Mouse (Mus musculus) ovary, postnatal 10 days (tissue): ENCODE measurements around the gene Pank1.

ENCODE experiments used
- DNase-seq: peaks from one replicate; pipeline ENCODE4 v3.0.0; 2022; ENCODE audit warnings: low spot score

The Pank1 gene

DNA sequence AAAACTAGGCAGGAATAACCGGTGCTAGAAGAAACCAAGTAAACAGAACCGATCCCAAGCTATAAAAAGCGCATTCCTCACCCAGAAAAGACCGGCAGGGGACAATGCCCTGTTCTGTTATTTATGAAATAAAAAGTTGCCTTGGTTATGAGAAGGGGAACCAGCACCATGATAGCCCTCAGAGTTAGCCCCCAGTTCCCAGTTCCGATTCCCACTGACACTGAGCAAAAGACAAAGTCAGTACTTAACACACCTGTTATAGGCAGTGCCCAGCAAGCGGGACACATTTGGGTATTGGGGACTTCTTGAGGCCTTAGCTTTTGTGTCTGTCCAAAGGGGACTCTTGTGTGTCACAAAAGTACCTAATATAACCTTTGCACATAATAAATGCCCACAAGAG, 369 bp upstream of the Pank1 start:
- DNase-seq: no peak

DNA sequence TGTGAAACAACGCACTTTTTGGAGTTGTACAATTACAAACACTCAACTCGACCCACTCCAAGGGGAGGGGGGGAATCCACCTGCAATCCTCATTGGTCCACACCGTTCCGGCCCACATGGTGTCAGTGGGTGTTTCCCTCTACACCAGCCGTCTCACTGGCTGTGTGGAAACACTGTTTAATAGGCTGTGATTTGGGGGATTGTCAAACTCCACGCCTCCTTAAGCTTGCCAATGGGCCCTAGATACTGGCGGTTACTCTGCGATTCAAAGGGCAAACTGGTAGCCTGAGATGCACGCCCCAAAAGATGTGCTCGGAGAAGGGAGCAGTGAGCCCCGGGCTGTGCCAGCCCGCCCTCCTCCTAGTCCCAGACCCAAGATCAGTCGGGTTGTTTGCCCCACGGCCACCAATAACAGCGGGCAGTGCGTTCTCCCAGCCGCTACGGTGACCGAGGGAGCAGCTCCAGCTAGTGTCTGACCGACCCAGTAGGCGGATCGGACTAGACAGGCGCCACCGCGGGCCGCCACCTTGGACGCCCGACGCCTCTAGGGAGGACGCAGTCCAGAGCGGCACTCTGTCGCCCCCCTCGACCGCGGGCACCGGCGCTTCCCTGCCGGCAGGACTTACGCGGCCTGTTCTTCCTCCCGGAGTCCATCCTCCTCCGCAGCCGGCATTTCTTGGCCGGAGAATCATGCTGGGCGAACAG, 1.2 kb downstream of the Pank1 start:
- peak; percentile 63 for DNase-seq

DNA sequence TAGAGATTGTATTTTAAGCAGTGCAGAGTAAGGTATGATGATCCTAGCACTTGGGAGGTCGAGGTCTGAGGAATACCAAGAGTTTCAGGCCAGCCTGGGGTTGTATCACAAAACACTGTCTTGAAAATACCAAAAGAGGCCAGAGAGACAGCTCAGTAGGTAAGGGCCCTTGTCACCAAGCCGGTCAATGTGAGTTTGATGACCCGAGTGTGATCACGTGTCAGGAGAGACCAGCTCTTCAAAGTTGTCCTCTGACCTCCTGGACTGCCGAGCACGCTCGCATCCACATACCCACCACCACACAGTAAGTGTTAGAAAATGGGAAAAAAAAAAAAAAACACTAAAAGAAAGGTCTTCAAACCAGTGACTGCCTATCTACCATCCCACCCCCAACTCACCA, 2.6 kb downstream of the Pank1 start:
- DNase-seq: no peak

DNA sequence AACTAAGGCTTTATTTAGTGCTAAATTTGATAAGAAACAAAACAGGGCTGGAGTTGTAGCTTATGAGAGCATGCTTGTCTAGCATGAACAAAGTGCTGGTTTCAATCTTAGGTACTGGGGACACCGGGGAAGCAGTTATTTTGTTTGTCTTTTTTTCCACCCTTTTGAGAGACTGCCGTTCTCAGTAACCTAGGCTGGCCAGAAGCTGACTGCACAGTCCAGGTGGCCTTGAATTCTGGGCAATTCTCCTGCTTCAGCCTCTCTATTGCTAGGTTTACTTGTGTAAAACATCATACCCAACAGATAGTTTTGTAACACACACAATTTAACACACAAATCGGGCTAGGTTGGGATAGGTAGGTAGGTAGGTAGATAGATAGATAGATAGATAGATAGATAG, 9.9 kb downstream of the Pank1 start:
- no peak for DNase-seq

DNA sequence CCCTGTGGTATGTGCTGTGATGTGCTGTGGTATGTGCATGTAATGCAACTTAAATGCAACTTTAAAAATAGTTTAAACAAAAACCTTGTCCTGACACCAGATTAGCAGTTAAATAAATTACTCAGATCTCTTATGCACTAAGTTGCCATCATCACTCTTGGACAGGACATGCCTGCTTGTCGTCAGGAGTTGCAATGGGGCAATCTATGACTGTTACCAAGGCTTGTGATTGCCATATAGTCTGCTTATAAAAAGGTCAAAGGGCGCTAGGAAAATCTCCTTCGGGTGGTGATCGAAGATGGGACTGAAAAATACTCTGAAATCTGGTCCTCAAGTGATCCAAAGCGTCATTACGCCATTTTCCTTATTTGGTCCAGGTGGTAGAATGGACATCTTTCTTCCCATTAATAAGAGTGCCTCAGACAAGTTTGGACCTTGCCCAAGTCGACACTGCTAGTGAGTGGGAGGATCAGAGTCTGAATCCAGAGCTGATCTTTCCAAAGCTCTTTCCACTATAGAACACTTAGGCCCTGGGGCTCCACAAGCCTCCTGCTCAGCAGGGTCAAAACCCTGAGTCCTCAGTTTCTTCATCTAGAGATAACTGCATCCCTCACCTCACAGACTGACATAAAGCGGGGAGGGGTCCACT, 11.0 kb downstream of the Pank1 start:
- DNase-seq: no peak

DNA sequence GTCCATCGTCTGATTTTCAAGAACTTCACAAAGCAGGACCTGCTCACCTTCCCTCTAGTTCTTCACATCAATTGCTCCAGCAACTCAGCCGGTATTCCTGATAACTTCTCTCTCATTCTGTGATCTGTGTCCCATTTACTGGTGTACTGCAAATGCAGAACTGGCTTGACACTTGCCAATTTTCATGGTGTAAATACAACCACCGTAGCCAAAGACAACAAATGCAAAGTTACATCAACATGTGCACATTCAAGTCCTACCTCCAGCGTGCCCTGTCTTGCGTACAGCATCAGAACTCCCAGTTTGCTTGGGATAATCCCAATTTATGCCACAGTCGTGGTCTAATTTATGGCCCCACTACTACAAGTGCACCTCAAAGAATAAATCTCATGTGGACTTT, 15.5 kb downstream of the Pank1 start:
- DNase-seq: no peak

DNA sequence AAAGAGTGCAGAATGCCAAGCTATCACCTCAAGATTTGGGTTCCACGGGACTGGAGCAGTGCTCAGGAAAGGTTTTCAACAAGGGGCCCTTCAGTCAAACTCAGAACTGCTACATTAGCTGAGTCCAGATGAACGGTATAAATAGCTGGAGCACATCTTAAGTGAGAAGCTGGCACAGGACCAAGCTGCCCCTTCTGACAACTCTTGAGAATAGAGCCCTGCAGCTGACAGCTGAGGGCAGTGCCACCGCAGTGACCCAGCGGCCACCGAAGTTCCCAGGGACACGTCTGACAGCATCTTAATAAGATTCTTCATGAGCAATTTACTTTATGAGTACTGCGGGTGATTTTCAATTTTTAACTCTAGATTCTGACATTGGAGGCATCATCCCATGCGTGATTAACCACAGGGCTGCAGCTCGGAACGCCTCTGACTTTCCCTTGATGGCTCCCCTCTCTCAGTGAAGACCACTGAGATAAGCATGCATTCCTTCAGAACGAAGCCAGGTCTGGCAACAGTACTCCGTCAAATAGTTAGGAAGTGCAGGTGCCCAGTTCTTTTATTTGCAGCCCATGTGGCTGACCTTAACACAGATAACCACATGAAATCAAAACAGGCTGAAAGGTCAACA, 23.1 kb downstream of the Pank1 start:
- no peak for DNase-seq

DNA sequence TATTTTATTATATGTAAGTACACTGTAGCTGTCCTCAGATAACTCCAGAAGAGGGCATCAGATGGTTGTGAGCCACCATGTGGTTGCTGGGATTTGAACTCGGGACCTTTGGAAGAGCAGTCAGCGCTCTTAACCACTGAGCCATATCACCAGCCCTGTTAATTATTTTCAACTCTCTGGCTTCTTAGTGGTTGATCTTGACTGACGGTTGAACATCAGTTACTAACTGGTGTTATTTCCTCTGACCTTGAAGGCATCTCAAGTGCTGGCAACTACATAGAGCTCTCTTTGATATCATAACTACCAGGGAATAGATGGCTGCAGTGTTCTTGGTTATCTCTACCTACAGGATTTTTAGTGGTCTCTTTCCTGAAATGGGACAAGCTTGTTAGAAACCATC, 28.1 kb downstream of the Pank1 start:
- no peak for DNase-seq

DNA sequence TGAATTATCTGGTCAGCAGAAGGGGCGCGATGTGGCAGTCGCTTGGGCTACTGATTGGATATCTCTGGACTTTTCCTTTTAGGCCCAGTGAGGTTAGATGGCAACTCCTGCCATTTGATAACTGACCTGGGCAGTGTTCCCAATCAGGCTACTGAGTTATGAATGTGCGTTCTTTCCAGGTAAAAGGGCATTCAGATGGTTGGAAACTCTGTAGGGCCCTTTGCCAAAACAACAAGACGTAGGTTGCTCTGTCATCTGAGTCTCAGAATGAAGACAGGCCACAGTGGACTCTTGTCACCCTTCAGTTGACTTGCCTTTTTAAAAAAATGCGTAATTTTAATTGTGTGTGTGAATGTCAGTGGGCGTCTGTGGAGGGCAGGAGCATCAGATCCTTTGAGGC, 29.8 kb downstream of the Pank1 start:
- DNase-seq: no peak

DNA sequence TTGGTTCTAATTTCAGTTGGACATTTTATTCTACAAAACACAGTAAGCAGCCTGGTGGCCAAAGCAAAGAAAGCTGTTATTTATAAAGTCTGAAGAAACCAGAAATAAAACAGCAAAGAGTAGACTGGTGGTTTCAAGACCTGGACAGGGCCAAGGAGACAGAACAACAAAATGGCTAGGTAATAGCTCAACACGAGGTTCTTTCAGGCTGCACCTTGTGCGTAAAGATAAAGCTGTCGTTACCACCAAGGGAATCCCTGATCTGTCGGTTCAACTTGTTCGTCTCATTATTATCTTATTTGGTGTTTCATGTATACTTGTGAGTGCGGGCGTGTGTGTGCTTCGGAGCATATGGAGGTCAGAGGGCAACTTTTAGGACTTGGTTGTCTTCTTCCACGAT, 31.1 kb downstream of the Pank1 start:
- no peak for DNase-seq

DNA sequence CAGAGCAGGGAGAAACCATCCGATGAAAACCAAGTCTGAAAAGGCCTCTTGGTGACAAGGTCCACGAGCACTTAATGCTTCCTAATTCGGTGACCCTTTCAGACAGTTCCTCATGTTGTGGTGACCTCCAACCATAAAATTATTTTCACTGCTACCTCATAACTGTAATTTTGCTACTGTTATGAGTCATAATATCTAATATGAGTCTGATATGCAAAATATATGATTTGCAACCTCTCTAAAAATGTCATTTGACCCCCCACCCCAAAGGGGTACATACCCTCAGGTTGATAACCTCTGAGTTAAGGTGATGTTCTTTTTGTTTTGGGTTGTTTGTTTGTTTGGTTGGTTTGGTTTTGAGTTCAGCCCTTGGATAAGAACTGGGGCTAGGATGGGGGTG, 32.2 kb downstream of the Pank1 start:
- DNase-seq: no peak

DNA sequence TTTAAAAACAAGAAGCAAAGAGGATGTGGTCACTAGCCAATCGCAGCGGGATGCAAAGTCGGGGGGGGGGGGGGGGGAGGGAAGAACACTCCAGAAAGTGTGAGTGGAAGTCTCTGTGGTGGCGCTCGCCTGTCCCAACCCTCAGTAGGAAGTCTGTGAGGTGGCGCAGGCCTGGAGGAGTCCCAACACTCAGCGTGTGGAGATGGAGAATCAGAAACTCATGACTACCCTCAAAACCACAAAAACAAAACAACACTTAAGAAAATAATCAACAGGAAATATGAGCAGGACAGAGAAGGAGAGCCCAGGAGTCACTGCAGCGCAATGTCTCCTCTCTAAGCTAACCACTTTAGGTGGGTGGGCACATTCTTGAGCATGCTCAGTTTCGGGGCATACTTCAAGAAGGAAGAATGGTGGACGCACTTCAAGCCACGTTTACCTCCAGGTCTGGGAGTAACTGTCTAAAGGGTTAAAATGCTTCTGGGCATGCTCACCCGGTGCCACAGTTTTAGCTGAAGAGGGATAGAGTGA, 32.7 kb downstream of the Pank1 start:
- no peak for DNase-seq

DNA sequence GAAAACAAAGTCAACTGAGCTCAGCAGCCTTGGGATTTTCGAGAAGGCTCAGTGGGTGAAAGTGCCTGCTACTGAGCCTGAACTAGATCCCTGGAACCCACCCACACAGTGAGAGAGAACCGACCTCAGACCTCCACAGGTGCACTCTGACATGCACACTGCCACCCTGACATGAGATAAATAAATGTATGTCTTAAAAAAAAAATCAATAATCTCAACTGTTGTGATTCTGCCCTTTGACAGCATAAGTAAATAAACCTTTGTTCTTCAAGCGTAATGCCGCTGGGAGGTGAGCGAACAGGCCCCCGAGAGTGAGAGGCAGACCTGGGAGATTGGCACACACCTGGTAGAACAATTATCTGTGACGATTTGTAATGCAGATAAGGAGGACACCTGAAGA, 33.2 kb downstream of the Pank1 start:
- no peak for DNase-seq

DNA sequence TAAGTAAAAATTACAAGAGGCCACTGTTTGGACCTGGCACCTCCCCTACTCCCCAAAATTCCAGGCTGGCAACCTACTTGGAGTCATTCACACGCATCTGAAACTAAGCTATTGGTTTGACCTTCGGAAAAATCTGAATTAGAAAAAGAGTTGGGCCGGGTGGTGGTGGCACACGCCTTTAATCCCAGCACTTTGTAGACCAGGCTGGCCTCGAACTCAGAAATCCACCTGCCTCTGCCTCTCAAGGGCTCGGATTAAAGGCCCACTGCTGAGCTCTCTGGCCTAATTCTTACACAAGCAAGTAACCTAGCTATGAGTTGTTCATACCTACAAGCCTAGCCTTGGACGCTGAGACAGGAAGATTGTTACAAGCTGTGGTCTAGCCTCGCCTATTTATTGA, 33.9 kb downstream of the Pank1 start:
- DNase-seq: no peak

DNA sequence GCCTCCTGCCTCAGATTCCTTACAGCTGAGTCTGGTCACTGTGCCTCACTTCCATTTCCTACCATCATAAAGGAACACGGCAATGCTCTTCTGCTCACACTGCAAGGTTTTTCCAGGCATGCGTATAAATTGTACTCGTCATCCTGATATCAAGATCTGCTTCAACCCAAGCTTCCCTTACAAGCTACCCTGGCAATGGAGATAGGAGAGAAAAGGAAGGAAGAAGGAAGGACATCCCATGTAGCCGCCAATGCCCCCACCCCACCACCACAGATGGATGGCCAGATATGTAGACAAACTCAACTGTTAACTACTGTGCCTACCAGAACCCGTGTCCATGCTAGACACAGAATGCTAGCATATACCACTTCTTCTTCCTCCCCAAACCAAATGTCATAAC, 34.5 kb downstream of the Pank1 start:
- DNase-seq: no peak

DNA sequence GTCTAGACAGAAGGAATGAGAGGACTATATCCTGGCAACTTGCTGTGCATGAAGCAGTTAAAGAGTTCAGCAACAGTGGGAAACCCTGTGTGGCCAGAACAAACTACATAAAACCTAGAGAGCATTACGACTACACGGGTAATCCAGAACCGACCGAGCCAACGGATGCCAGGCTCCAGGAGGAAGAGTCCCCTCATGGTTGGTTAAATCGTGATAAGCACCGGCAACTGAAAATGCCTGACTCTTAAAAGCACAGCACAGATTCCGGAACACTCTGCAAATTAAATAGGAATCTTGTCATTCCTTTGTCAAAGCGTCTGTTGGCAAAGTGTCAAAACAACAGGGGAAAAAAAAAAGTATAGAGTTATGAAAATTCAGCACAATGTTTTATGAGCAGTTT, 35.2 kb downstream of the Pank1 start:
- DNase-seq: no peak

DNA sequence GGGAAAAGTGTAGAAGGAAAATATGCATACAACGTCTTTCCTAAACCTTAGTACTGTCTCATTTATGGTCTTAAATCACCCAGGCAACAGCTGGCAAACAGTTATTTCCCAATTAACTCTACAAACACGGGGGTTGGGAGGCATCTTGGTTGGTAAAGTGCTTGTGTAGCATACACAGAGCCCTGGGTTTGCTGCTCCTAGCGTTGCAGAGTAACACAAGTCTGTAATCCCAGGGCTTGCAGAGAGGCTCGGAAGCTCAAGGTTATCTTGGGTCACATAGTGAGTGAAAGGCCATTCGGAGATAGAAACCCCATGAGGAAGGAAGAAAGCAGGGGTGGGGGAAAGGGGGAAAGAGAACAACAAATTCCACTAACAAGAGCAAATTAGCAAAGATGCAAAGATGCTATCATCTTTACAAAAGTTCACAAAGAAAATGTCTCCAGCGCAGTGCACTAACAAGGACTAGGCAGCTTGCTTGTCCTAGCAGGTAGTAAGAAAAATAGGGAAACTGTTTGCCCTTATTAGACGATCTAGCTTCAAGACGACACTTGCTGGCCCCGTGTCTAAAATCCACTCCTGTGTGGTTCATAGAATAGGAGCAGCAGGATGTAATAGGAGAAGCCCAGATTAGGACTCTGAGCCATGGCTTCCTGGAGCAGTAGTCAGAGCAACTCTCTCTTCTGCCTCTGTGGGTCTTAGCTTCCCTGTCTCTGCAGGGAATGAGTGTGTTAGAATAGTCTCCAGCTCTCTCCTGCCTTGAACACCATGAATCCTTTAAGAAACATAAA, 37.3 kb downstream of the Pank1 start:
- no peak for DNase-seq

DNA sequence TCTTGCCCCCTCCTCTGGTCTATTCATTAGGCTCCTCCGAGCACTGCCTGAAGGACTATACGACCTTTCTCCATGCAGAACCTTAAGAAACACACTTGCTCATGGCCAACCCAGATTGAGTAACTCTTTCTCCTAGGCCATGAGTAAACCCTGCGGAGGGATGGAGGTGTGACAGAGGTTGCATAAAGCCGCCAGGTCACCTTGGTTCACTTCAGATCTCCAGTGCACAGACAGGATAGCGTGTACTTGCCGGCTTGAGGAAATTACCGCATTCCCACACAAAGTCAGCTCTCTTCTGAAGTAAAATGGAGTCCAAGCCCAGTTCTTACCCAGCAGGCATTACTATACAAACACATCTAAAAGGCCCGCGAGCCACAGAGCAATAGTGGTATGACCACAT, 40.6 kb downstream of the Pank1 start:
- DNase-seq: no peak

DNA sequence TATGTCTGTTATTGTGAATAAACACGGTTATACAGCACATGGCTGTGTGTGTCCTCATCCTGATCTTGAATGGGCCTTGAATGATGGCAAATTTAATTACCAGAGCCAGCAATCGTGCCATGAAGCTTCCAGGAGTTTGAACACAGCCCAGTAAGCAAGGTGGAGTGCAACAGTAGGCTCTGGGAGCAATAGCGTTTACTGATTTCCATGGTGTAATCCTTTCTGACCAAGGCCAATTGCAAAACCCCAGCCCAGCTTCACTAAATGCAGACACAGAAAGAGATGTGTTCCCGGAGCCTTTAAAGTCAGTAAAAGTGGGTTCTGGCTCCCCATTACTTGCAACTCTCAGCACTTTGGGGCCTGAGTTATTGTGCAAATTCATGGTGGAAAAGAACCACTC, 47.6 kb downstream of the Pank1 start:
- no peak for DNase-seq

DNA sequence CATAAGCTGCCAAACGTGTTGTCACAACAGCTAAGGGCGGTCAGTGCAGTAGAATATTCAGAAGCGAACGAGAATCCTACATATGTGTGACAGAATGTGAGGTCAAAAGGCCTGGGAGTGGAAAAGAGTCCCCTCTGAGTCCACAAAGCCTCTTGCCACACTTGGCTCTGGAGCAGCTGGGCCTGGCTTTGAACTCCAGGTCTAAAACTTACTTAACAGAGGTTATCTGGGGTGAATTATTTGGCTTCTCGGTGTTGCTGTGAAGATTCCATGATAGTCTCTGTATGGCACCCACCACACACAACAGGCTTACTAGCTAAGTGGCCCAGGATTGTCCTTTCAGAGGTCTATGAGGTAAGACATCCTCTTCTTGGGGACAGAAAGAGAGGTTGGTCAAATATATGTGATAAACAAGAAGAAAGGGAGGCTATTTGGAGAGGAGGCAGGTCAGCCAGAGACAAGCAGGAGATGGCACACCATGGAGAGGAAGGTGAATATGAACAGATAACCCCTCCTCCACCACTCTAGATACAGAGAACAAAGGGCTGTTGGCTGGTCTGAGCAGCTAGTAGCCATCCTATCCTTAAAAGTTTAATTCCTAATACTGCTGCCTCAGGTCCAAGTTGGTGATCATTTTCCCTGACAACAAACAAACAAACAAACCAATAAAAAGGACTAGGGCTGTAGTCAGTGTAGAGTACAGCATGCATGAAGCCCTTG, 51.2 kb downstream of the Pank1 start:
- DNase-seq: no peak

DNA sequence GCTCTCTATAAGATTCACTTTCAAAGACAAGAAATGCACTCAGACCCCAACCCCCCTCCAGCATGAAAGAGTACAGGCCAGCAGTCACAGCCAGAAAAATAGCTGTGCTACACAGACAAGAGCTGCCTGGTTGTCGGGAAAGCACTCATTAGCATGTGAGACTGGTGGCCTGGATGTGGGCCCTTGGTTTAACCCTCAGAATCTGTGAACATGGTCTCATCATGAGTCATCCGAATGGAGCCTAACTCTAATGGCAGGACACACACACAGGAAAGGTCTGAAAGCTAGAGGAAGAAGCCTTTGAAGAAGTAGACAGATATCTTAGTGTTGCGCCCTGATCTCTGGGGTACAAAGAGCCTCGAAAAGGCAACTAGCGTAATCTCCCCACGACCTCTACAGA, 51.8 kb downstream of the Pank1 start:
- no peak for DNase-seq
